Mouse (Mus musculus): ENCODE measurements around the gene Cdc34. TPM values are rescaled to one million over a fixed set of nuclear protein-coding genes. Genes with fewer than 3 reads are reported as not detected.

The Cdc34 gene
- total and polyA plus RNA-seq, 2 experiments from 2014 or later: 71.3 to 76.7 TPM

DNA sequence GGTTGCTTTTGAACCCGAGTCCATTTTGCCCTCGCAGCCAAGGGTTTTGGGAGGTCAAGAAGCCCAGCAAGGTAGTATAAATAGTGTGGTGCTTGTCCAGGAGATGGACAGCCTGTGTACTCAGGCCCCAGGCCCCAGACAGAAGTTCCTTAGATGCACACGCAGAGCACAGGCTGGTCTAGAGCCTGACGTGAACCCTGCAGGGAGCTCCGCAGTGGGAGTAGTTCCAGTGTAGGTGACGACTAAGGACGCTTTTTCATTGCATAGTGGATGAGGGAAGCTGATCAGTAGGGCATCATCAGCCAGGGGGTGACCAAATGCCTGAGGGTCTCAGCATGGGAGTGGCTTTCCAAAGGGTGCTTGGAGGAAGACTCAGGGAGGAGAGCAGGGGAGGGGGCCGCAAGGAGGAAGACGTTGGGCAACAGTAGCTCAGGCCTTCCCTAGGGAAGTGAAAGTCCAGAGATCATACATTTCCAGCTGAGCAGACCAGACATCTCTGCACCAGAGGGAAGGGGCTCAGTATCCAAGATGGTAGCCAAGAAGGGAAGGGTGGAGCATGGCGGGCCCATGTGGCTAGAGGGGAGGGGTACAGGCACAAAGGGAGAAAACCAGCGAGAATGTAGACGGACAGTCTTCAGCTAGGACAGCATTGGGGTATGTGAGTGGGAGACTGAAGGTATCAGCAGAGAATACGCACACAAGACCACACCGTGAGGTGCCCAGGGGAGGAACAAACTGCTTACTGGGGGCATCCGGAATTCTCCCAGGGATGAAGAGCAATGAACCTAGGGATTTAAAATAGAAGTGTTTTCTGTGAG lies 11.7 kb upstream of the Cdc34 start:
- H3K9ac ChIP-seq (replicated peaks; ENCODE audit: low read length): peak overlapping the region; percentile 96

DNA sequence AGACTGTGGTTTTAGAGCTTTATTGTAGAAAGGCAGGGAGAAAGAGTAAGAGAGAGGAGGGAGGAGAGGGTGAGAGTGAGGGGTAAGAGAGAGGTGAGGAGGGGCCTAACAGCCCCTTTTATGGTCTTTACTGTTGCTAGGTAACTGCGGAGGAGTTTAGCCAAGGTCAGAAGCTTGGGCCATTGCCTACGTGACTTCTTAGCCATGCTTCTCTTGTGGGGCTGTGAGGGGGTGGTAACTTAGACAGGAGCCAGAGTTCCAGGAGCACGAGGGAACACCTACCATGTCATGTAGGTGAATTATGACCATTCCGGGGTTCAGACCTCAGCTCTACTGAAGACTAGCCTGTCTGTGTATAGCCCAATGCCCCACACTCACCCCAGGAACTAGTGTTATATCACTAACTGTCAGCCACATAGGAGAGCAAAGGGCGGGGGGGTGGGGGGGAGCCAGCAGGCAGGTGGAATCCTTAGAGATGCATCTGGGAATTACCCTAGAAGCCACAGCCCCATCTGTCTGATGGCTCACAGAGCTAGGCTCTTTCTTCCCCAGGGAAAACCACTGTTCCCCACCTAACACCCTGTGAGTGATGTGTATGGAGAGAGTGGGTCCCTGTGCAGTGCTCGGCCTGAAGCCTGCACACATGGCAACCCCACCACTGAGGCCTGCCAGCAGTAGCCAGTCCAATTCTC lies 10.5 kb upstream of the Cdc34 start:
- Histone ChIP-seq H3K4me2 (ENCODE audit: low read depth, low read length) (no peak overlapping the region; the same call in 1 of the 2 replicates), H3K4me1 (ENCODE audit: insufficient read depth, low read length) (peaks cover 15% of the 10 kb centered on the region; the same call in 1 of the 2 replicates), H3K4me3 (ENCODE audit: low read length) (no peak overlapping the region), H3K27ac (no peak overlapping the region), H3K27me3 (ENCODE audit: insufficient read depth, low read length) (no peaks in the 10 kb centered on the region), H3K9ac (replicated peaks; ENCODE audit: low read length) (no peak overlapping the region), H3K36me3 (ENCODE audit: insufficient read depth, low read length) (peaks cover 8% of the 10 kb centered on the region; the same call in 1 of the 2 replicates), H3K9me3 (ENCODE audit: low read length) (no peaks in the 10 kb centered on the region)
- WGBS: 64% methylated on average over 6 of the region's 6 CpGs
- ATAC-seq (no peak), DNase-seq (ENCODE audit: low spot score) (no peak)
- no peak for TF ChIP-seq CTCF (IDR thresholded peaks at IDR 0.05; ENCODE audit: low read depth)

More for the DNA sequence above, 11.7 kb upstream of the Cdc34 start:
- Histone ChIP-seq H3K4me1 (ENCODE audit: insufficient read depth, low read length) (peaks cover 15% of the 10 kb centered on the region; the same call in 1 of the 2 replicates), H3K27ac (peak overlapping the region; percentile 98), H3K4me3 (ENCODE audit: low read length) (peak overlapping the region; percentile 99), H3K4me2 (ENCODE audit: low read depth, low read length) (peak overlapping the region; percentile 86), H3K9me3 (ENCODE audit: low read length) (no peaks in the 10 kb centered on the region), H3K36me3 (ENCODE audit: insufficient read depth, low read length) (no peaks in the 10 kb centered on the region; the same call in 1 of the 2 replicates), H3K27me3 (ENCODE audit: insufficient read depth, low read length) (no peaks in the 10 kb centered on the region)
- ATAC-seq: peak; percentile 22; the same call in 1 of the 2 replicates
- 32% methylated on average over 15 of the region's 15 CpGs for WGBS
- no peak for DNase-seq (ENCODE audit: low spot score)
- TF ChIP-seq CTCF (IDR thresholded peaks at IDR 0.05; ENCODE audit: low read depth): no peak

DNA sequence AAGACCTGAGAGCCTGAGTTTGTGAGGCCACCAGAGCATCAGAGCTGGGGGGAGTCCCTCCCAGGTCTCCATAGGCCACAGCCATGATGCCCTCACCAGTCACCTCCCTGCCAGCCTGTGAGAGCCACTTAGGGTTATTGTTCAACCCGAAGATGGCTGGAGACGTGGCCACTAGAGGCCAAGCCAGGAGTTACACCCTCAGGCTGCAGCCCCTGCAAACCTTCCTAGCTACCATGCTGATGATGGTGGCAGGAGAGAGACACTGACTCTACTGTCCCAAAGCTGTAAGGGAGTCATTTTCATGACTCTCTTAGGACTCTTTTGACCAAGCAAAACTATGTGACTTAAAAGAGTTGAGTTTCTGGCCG lies 9.9 kb upstream of the Cdc34 start:
- Histone ChIP-seq H3K9ac (replicated peaks; ENCODE audit: low read length) (no peak overlapping the region), H3K36me3 (ENCODE audit: insufficient read depth, low read length) (peaks cover 8% of the 10 kb centered on the region; the same call in 1 of the 2 replicates), H3K9me3 (ENCODE audit: low read length) (no peaks in the 10 kb centered on the region), H3K4me2 (ENCODE audit: low read depth, low read length) (no peak overlapping the region), H3K27me3 (ENCODE audit: insufficient read depth, low read length) (no peaks in the 10 kb centered on the region), H3K4me3 (ENCODE audit: low read length) (no peak overlapping the region), H3K4me1 (ENCODE audit: insufficient read depth, low read length) (peaks cover 15% of the 10 kb centered on the region; the same call in 1 of the 2 replicates), H3K27ac (no peak overlapping the region)
- DNase-seq (ENCODE audit: low spot score): no peak
- TF ChIP-seq CTCF (IDR thresholded peaks at IDR 0.05; ENCODE audit: low read depth): peak; percentile 50
- 53% methylated on average over 3 of the region's 3 CpGs for WGBS
- no peak for ATAC-seq

DNA sequence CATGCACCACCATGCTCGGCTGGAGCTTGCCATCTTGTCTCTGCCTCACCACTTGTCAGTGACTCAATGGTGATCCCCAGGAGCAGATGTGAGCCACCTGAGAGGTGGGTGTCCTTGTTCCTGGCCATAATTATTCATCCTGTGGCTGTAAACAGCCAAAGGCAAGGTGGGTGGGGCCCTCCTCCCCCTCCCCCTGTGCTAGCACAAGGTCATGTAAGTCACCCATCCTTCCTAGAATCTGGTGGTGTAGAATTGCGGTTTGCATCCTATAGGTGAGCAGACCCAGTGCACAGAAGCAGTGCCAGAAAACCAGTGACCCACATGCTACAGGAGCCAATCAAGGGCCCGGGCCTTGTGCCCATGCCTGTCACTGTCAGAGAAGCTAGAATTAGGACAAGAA lies 8.9 kb upstream of the Cdc34 start:
- H3K4me3 ChIP-seq (ENCODE audit: low read length): no peak overlapping the region
- DNase-seq (ENCODE audit: low spot score): no peak
- H3K4me1 ChIP-seq (ENCODE audit: insufficient read depth, low read length): peaks cover 14% of the 10 kb centered on the region; the same call in 1 of the 2 replicates
- no peak overlapping the region for H3K4me2 ChIP-seq (ENCODE audit: low read depth, low read length)
- ATAC-seq: no peak
- H3K9ac ChIP-seq (replicated peaks; ENCODE audit: low read length): no peak overlapping the region
- no peak for TF ChIP-seq CTCF (IDR thresholded peaks at IDR 0.05; ENCODE audit: low read depth)
- H3K9me3 ChIP-seq (ENCODE audit: low read length): no peaks in the 10 kb centered on the region
- WGBS: 90% methylated on average over 3 of the region's 3 CpGs
- peaks cover 8% of the 10 kb centered on the region; the same call in 1 of the 2 replicates for H3K36me3 ChIP-seq (ENCODE audit: insufficient read depth, low read length)
- no peak overlapping the region for H3K27ac ChIP-seq
- no peaks in the 10 kb centered on the region for H3K27me3 ChIP-seq (ENCODE audit: insufficient read depth, low read length)

DNA sequence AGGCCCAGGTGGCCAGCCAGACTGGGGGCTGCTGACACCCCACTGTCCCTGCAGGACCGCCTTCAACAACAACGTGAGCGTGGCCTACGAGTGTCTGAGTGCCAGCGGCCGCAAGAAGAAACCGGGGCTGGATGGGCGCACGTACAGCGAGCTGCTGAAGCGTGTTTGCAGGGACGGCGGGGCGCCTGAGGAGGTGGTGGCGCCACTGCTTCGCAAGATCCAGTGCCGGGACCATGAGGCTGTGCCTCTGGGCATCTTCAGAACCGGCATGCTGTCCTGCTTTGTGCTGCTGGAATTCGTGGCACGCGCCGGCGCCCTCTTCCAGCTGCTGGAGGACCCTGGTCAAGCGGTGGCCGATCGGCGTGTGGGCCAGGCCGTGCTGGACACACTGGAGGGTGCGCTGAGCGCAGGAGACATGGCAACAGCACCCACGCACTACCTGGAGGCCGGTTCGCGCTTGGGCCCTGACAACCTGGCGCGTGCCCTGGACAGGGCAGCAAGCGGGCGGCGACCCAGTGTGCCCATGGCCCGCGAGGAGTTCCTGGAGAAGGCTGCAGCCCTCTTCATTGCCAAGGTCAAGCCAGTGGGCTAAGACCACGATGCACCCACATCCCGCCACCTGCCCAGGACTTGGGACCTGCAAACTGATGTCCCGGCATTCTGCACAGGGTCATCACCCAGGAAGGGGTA lies 6.5 kb upstream of the Cdc34 start:
- no peak overlapping the region for H3K4me3 ChIP-seq (ENCODE audit: low read length)
- no peak overlapping the region for H3K9ac ChIP-seq (replicated peaks; ENCODE audit: low read length)
- H3K9me3 ChIP-seq (ENCODE audit: low read length): no peaks in the 10 kb centered on the region
- DNase-seq (ENCODE audit: low spot score) (no peak), ATAC-seq (no peak)
- H3K36me3 ChIP-seq (ENCODE audit: insufficient read depth, low read length): peaks cover 8% of the 10 kb centered on the region; the same call in 1 of the 2 replicates
- WGBS: 56% methylated on average over 43 of the region's 44 CpGs
- 0 out of 2 replicates have a peak, but pooled peaks cover 7% of the 10 kb centered on the region for H3K4me1 ChIP-seq (ENCODE audit: insufficient read depth, low read length)
- no peak overlapping the region for H3K4me2 ChIP-seq (ENCODE audit: low read depth, low read length)
- no peak overlapping the region for H3K27ac ChIP-seq
- no peak for TF ChIP-seq CTCF (IDR thresholded peaks at IDR 0.05; ENCODE audit: low read depth)
- no peaks in the 10 kb centered on the region for H3K27me3 ChIP-seq (ENCODE audit: insufficient read depth, low read length)
